Mouse (Mus musculus) hematopoietic stem cell, adult 5-6 weeks (primary cell): ENCODE results near the gene D330020A13Rik. TPM values are rescaled to one million over a fixed set of nuclear protein-coding genes. Genes with fewer than 3 reads are reported as not detected.

Source experiments
- total RNA-seq: library from RNA; stranded (forward); fragments of 172-1452, 232-1000 nt; gene quantifications from 2 replicates; pipeline ENCODE4 v1.2.3, GENCODE M21; 2017

Gene D330020A13Rik
- total RNA-seq, 1 experiment from 2014 or later = not detected

Other genes with a start within 250 kb of the D330020A13Rik start
- gene Ninj2, start 201.0 kb upstream of the D330020A13Rik start, total RNA-seq = not detected in 2 replicates
- not detected in 2 replicates for gene B4galnt3, start 195 bp downstream of the D330020A13Rik start, total RNA-seq
- 186 and 233 TPM in 2 replicates for gene Kdm5a, start 69.8 kb downstream of the D330020A13Rik start, total RNA-seq
- 39.6 and 49.3 TPM in 2 replicates for gene Ccdc77, start 70.0 kb downstream of the D330020A13Rik start, total RNA-seq
- gene Il17ra, start 168.9 kb downstream of the D330020A13Rik start, total RNA-seq = 44.6 and 77.6 TPM in 2 replicates
- gene Tmem121b, start 199.4 kb downstream of the D330020A13Rik start, total RNA-seq = 1.1 and 2.8 TPM in 2 replicates
- gene Hdhd5, start 237.0 kb downstream of the D330020A13Rik start, total RNA-seq = 11.9 and 17.4 TPM in 2 replicates